In genomic region chr4:126234496-126235175, GRCm38 (mm10) we compare ENCODE assay signal across 14 mouse cellular contexts. TPM values are rescaled to one million over a fixed set of nuclear protein-coding genes. Genes with fewer than 3 reads are reported as not detected.
DNase-seq lines count a peak whose midpoint lies in the region; ATAC-seq lines count a peak whose summit lies in the region.
"Had no signal": no experiment of that assay in that cellular context is flagged by ENCODE, and none has a peak within 500 bp of the region (broad histone marks: within the 10 kb centered on the region; RNA-seq: fewer than 3 reads in every experiment).

No protein-coding gene starts in this region.

- no peaks in the 10 kb centered on the region for H3K9me3 ChIP-seq in hindbrain, embryonic 11.5 days (ENCODE audit: control insufficient read depth, low read length)
- no peaks in the 10 kb centered on the region for H3K9me3 ChIP-seq in hindbrain, embryonic 10.5 days
- H3K9me3 ChIP-seq in midbrain, embryonic 14.5 days (ENCODE audit: control insufficient read depth, low read length) = no peaks in the 10 kb centered on the region
- H3K9me3 ChIP-seq: forebrain, embryonic 15.5 days; G1E had no signal

- no peaks in the 10 kb centered on the region for H3K27me3 ChIP-seq in hindbrain, embryonic 11.5 days (ENCODE audit: control insufficient read depth, insufficient read depth, low read length)
- H3K27me3 ChIP-seq in hindbrain, embryonic 10.5 days (ENCODE audit: insufficient read depth, poor library complexity, severe bottlenecking) = no peaks in the 10 kb centered on the region
- no peaks in the 10 kb centered on the region for H3K27me3 ChIP-seq in midbrain, embryonic 14.5 days (ENCODE audit: control insufficient read depth, insufficient read depth, low read length)
- H3K27me3 ChIP-seq: forebrain, embryonic 15.5 days had no signal

- H3K4me2 ChIP-seq in hindbrain, embryonic 11.5 days (replicated peaks; ENCODE audit: low read depth, low read length) = no peak overlapping the region
- no peak overlapping the region for H3K4me2 ChIP-seq in midbrain, embryonic 14.5 days (ENCODE audit: low read length)
- H3K4me2 ChIP-seq: forebrain, embryonic 15.5 days; liver, embryonic 11.5 days had no signal

- peaks cover 41% of the 10 kb centered on the region for H3K36me3 ChIP-seq in hindbrain, embryonic 11.5 days (ENCODE audit: control insufficient read depth, insufficient read depth, low read length)
- H3K36me3 ChIP-seq in hindbrain, embryonic 10.5 days = peaks cover 100% of the 10 kb centered on the region
- peaks cover 99% of the 10 kb centered on the region for H3K36me3 ChIP-seq in midbrain, embryonic 14.5 days (ENCODE audit: control insufficient read depth, insufficient read depth, low read length)

- peak; percentile 28 for DNase-seq in adrenal gland, adult 2 months
- DNase-seq in adrenal gland, postnatal 25 days = no peak
- no peak for DNase-seq in hindbrain, embryonic 11.5 days (ENCODE audit: low spot score)
- no peak for DNase-seq in hindbrain, embryonic 10.5 days (ENCODE audit: low spot score)
- DNase-seq in right cerebral cortex, postnatal 25 days = peak; percentile 3
- DNase-seq in right cerebral cortex, adult 18-20 months = no peak
- peak; percentile 70 for DNase-seq in lung, postnatal 25 days (ENCODE audit: low spot score)
- no peak for DNase-seq in midbrain, embryonic 14.5 days
- DNase-seq: gastrocnemius, postnatal 14 days; heart, postnatal 10 days had no signal

- WGBS in hindbrain, embryonic 11.5 days = 88% methylated on average over 18 of the region's 18 CpGs
- 88% methylated on average over 18 of the region's 18 CpGs for WGBS in hindbrain, embryonic 10.5 days
- WGBS in midbrain, embryonic 14.5 days = 87% methylated on average over 18 of the region's 18 CpGs

- no peak overlapping the region for H3K27ac ChIP-seq in hindbrain, embryonic 11.5 days (ENCODE audit: low read depth, low read length)
- no peak overlapping the region for H3K27ac ChIP-seq in hindbrain, embryonic 10.5 days
- no peak overlapping the region for H3K27ac ChIP-seq in midbrain, embryonic 14.5 days (replicated peaks; ENCODE audit: low read depth, low read length)
- H3K27ac ChIP-seq: forebrain, embryonic 15.5 days had no signal

- 0 out of 2 replicates have a peak overlapping the region, but pooled peaks have one; percentile 4 for H3K9ac ChIP-seq in hindbrain, embryonic 11.5 days (ENCODE audit: low read depth, low read length)
- no peak overlapping the region for H3K9ac ChIP-seq in midbrain, embryonic 14.5 days (replicated peaks; ENCODE audit: low read length)
- H3K9ac ChIP-seq: forebrain, embryonic 15.5 days had no signal

- H3K4me3 ChIP-seq in hindbrain, embryonic 11.5 days (ENCODE audit: low read depth, low read length) = no peak overlapping the region
- H3K4me3 ChIP-seq in hindbrain, embryonic 10.5 days = no peak overlapping the region
- no peak overlapping the region for H3K4me3 ChIP-seq in midbrain, embryonic 14.5 days (replicated peaks; ENCODE audit: low read depth, low read length)
- H3K4me3 ChIP-seq: forebrain, embryonic 15.5 days had no signal

- ATAC-seq in hindbrain, embryonic 11.5 days (ENCODE audit: low FRiP score) = no peak
- ATAC-seq in midbrain, embryonic 14.5 days (ENCODE audit: low FRiP score, low TSS enrichment) = no peak
- ATAC-seq: forebrain, embryonic 15.5 days had no signal

- H3K4me1 ChIP-seq in hindbrain, embryonic 11.5 days (replicated peaks; ENCODE audit: control insufficient read depth, insufficient read depth, low read length) = no peaks in the 10 kb centered on the region
- peaks cover 18% of the 10 kb centered on the region for H3K4me1 ChIP-seq in hindbrain, embryonic 10.5 days (replicated peaks)
- no peaks in the 10 kb centered on the region for H3K4me1 ChIP-seq in midbrain, embryonic 14.5 days (ENCODE audit: control insufficient read depth, insufficient read depth, low read length)
- H3K4me1 ChIP-seq: forebrain, embryonic 15.5 days had no signal

RNA-seq across cellular contexts. Expression of gene Map7d1, which starts 21.5 kb away (rescaled TPM):
- total RNA-seq in adrenal gland, adult 2 months (2021) = 10 to 100 TPM; 55.4 to 68.7 TPM
- polyA plus RNA-seq in adrenal gland, adult 2 months (2012; rRNA removed) = 98.3 and 98.7 TPM in 2 replicates
- total RNA-seq in adrenal gland, postnatal 25 days (2021) = 55.0 and 68.0 TPM in 2 replicates
- polyA plus RNA-seq in hindbrain, embryonic 11.5 days (2014; fragmentation: Nextera tagmentation; extraction: Ambion mirVana) = 54.6 and 65.5 TPM in 2 replicates
- polyA plus RNA-seq in hindbrain, embryonic 10.5 days (2016; fragmentation: Nextera tagmentation; extraction: Ambion mirVana) = 64.8 and 99.0 TPM in 2 replicates
- polyA plus RNA-seq in midbrain, embryonic 14.5 days (2014; fragmentation: Nextera tagmentation; extraction: Ambion mirVana) = 78.3 and 85.3 TPM in 2 replicates

RNA-seq across cellular contexts. Expression of gene Trappc3, which starts 27.5 kb away (rescaled TPM):
- 100 to 1,000 TPM in 1 of 2 experiments, 10 to 100 TPM in 1; 85.8 to 103 TPM for total RNA-seq in adrenal gland, adult 2 months (2021)
- polyA plus RNA-seq in adrenal gland, adult 2 months (2012; rRNA removed) = 16.2 and 16.5 TPM in 2 replicates
- 88.0 and 93.9 TPM in 2 replicates for total RNA-seq in adrenal gland, postnatal 25 days (2021)
- polyA plus RNA-seq in hindbrain, embryonic 11.5 days (2014; fragmentation: Nextera tagmentation; extraction: Ambion mirVana) = 17.8 and 39.1 TPM in 2 replicates
- 95.4 and 101 TPM in 2 replicates for polyA plus RNA-seq in hindbrain, embryonic 10.5 days (2016; fragmentation: Nextera tagmentation; extraction: Ambion mirVana)
- polyA plus RNA-seq in midbrain, embryonic 14.5 days (2014; fragmentation: Nextera tagmentation; extraction: Ambion mirVana) = 37.1 and 124 TPM in 2 replicates

RNA-seq across cellular contexts. Expression of gene Thrap3, which starts 32.1 kb away (rescaled TPM):
- total RNA-seq in adrenal gland, adult 2 months (2021) = 100 to 1,000 TPM; 169 to 173 TPM
- polyA plus RNA-seq in adrenal gland, adult 2 months (2012; rRNA removed) = 29.1 and 36.8 TPM in 2 replicates
- total RNA-seq in adrenal gland, postnatal 25 days (2021) = 190 and 232 TPM in 2 replicates
- 191 and 228 TPM in 2 replicates for polyA plus RNA-seq in hindbrain, embryonic 11.5 days (2014; fragmentation: Nextera tagmentation; extraction: Ambion mirVana)
- polyA plus RNA-seq in hindbrain, embryonic 10.5 days (2016; fragmentation: Nextera tagmentation; extraction: Ambion mirVana) = 230 and 252 TPM in 2 replicates
- 113 and 167 TPM in 2 replicates for polyA plus RNA-seq in midbrain, embryonic 14.5 days (2014; fragmentation: Nextera tagmentation; extraction: Ambion mirVana)

RNA-seq across cellular contexts. Expression of gene Col8a2, which starts 52.0 kb away (rescaled TPM):
- 1 to 10 TPM; 1.4 to 6.1 TPM for total RNA-seq in adrenal gland, adult 2 months (2021)
- polyA plus RNA-seq in adrenal gland, adult 2 months (2012; rRNA removed) = 1.9 TPM in 2 replicates
- 1.7 and 2.4 TPM in 2 replicates for total RNA-seq in adrenal gland, postnatal 25 days (2021)
- 15.6 and 17.4 TPM in 2 replicates for polyA plus RNA-seq in hindbrain, embryonic 11.5 days (2014; fragmentation: Nextera tagmentation; extraction: Ambion mirVana)
- polyA plus RNA-seq in hindbrain, embryonic 10.5 days (2016; fragmentation: Nextera tagmentation; extraction: Ambion mirVana) = 6.1 and 18.5 TPM in 2 replicates
- 0.57 and 1.1 TPM in 2 replicates for polyA plus RNA-seq in midbrain, embryonic 14.5 days (2014; fragmentation: Nextera tagmentation; extraction: Ambion mirVana)
- total RNA-seq: common myeloid progenitor, adult 5-6 weeks had no signal
- polyA plus RNA-seq: G1E had no signal

Comparison
In these comparisons a context has a peak if more than half of its experiments do, and no peak if none do; other contexts are left out.
1. DNase-seq: peak in adrenal gland, adult 2 months (single experiment), right cerebral cortex, postnatal 25 days (single experiment) and lung, postnatal 25 days (single experiment); none in adrenal gland, postnatal 25 days (single experiment), hindbrain, embryonic 11.5 days (single experiment), hindbrain, embryonic 10.5 days (single experiment), right cerebral cortex, adult 18-20 months (single experiment) and midbrain, embryonic 14.5 days (single experiment).